Mouse (Mus musculus) monocyte, adult 5-6 weeks (primary cell): Measurements from ENCODE around the gene P2ry6. TPM values are rescaled to one million over a fixed set of nuclear protein-coding genes. Genes with fewer than 3 reads are reported as not detected.
A peak's percentile ranks its signal among the peaks of the same experiment; 100 is the strongest.

Experiments used
- ATAC-seq: fragments of 153-309, 156-312 bp; replicated peaks from 2 replicates; pipeline ENCODE4 v1.8.0; 2017; ENCODE audit warnings: mild to moderate bottlenecking; ENCODE audit not compliant: low TSS enrichment, insufficient number of reproducible peaks, severe bottlenecking, poor library complexity, low FRiP score
- total RNA-seq: library from RNA; stranded (forward); fragments of 200-1000, 200-491, 200-594 nt; gene quantifications from 3 replicates; pipeline ENCODE4 v1.2.3, GENCODE M21; 2017

P2ry6 gene
- total RNA-seq, 1 experiment from 2014 or later: 27.7 TPM

DNA sequence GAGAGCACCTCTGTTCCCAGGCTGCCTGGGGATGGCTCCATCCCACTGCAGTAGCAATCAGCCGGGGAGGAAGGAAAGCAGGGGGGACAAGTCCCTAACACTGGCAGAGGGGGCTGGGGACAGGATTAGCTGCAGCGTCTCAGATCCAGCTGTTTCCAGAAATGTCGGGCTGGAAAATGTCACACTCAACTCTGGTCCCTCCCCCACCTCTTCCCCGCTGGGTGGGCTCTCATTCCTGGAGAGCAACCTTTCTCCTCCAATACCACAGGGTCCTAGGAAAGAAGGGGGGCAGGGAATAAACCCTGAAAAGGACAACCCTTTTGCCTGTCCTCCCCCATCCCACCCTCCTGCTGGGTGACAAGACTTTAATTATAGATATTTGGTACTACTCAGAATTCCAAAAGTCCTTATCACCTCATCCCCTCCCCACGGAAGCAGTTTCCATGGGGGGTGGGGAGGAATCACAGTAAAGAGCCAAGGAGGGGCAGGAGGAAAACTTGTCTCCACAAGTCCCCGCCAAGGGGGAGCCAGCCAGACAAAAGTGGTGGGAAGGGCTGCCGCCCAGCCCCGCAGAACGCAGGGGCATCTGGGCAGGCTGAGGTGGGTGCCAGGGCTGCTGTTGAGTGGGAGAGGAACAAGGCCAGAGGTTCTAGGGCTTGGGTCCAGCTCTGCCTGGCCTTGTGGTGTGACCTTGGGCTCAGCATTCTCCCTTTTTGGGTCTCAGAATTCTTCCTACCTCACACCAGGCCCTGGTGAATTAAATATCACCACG, 49.6 kb downstream of the P2ry6 start:
- ATAC-seq: no peak

DNA sequence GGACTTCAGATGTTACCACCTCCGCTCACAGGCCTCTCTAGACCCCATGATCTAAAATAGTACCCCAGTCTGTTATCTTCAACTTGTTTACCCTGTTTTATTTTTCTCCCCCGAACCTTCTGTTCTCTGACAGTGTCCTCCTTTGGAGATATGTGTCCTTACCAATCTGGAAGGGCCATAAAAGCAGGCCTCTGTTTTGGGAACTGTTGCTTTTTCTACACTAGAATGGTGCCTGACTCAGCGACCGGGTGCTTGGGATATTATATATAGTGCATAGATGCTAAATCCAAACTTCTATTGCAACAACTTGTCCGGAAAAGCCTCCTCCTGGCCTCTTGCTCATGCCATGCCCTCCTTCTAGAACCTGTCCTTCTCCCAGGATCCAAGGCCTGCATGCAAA, 50.2 kb downstream of the P2ry6 start:
- no peak for ATAC-seq

DNA sequence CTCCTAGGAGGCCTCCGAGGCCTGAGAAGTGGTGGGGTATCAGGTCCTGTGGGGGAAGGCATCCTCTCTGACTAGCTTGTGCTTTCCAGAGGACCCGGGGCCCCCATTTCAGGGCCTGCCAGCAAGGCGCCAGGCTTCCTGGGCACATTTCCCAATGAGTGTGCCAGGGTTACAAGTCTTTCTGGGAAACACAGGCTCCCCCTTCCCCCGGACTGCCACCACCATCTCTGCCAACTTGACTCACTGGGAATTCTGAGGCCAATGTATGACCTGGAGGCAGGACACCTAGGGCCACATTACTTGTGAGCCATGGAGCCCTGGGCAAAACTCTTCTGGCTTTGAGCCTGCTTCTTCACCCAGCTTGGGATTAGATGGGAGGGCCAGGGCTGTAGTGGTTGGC, 51.5 kb downstream of the P2ry6 start:
- no peak for ATAC-seq

- no peak for ATAC-seq
Measured at GRCm38 (mm10) chr7:100921289-100921688, 53.2 kb downstream of the P2ry6 start.

- no peak for ATAC-seq
Measured at GRCm38 (mm10) chr7:100919809-100920107, 54.7 kb downstream of the P2ry6 start.

DNA sequence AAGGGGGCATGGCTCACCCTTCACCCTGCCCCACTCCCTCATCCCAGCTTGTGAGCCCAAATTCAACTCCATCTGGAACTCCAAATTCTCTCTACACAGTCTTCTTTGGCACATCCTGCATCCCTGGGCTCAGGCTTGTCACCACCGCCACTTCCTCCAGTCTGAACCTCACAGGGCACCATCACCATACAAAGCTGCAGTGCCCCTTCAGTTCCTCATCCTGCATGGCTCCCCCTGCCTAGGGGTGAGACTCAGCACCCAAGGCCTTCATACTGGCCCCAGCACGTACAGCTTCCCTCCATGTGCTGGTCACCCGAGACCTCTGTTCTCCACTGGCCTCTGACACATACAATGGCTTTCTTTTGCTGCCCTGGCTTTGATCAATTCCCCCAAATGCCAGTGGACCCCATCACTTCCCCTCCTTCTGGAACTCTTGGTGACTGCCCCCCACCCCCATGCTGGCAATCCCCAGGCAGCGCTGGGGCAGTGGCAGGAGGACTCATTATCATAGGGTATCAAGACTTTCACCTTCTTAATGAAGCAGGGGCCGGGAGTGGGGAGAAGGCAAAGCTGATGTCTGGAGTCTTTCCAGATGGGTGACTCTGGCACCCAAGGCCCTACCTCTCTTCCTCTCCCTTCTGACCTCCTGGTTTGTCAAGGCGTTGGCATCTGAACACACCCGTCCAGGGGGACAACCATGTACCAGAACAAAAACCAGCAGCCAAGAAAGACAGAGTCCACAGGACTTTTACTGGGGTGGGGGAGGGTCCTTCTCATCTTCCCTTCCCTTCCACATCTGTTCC, 55.2 kb downstream of the P2ry6 start:
- ATAC-seq: no peak

GRCm38 (mm10) chr7:100918176-100918575, 56.3 kb downstream of the P2ry6 start:
- no peak for ATAC-seq

DNA sequence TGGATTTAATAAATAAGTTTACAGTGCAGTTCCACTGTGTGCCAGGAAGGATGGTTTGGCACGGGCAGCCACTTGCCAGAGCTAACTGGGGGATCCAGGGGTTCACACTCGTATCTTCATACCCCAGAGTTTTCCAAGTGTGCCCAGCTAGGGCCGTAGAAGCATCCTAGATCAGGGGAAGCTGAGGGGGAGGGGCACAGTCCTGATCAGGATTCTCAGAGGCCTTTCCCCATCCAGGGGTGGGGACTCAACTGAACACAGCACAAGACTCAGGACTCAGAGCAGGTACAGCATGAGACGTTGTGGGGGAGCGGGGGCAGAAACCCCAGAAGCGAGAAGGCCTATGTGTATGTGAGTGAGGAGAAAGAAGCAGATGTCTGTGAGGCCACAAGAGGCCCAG, 56.7 kb downstream of the P2ry6 start:
- no peak for ATAC-seq

DNA sequence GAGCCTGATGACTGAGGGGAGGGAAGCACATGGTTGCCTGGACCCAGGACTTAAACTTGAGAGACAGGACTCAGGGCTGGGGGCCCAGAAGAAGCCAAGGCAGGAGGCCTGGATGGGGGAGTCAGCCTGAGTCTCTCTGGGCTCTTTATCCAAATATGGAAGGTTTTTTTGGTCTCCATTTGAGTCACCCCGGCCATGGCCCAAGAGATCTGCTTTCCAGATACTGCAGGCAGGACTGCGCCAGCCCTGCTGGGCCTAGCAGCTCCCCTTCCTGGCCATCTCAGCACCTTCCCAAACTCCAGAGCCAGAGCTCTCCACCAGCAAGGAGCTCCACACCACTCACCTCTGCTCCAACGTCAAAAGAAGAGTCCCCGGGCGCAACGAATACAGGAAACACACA, 57.9 kb downstream of the P2ry6 start:
- ATAC-seq: no peak

GRCm38 (mm10) chr7:100915204-100915603, 59.2 kb downstream of the P2ry6 start:
- ATAC-seq: no peak

GRCm38 (mm10) chr7:100911791-100912190, 62.7 kb downstream of the P2ry6 start:
- no peak for ATAC-seq

DNA sequence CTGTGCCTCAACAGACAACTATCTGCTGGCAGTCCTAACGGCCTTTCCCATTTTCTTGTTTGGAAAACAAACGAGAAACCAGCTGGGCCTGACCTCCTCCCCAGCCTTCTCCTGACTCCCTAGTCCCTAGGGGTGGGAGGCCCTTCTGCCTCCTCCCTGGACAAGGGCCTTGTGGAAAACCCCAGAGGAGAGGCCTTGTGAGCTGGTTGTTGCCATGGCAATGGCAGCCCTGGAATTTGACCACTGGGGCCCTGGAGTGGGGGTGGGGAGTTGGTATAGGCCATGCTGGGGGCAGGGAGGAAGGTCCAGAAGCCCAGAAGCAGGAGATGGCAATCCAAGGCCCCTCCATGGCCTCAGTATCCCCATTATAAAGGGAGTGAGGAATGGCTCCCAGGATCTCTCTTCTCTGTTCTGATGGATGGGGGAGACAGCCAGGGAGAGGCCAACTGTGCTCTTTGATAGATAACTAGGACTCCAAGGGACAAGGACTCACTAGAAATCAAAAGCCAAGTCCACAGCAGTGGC, 63.1 kb downstream of the P2ry6 start:
- no peak for ATAC-seq

GRCm38 (mm10) chr7:100908567-100908966, 65.9 kb downstream of the P2ry6 start:
- ATAC-seq: no peak

GRCm38 (mm10) chr7:100908061-100908460, 66.4 kb downstream of the P2ry6 start:
- ATAC-seq: no peak

GRCm38 (mm10) chr7:100907231-100907630, 67.2 kb downstream of the P2ry6 start:
- ATAC-seq: peak; percentile 71

DNA sequence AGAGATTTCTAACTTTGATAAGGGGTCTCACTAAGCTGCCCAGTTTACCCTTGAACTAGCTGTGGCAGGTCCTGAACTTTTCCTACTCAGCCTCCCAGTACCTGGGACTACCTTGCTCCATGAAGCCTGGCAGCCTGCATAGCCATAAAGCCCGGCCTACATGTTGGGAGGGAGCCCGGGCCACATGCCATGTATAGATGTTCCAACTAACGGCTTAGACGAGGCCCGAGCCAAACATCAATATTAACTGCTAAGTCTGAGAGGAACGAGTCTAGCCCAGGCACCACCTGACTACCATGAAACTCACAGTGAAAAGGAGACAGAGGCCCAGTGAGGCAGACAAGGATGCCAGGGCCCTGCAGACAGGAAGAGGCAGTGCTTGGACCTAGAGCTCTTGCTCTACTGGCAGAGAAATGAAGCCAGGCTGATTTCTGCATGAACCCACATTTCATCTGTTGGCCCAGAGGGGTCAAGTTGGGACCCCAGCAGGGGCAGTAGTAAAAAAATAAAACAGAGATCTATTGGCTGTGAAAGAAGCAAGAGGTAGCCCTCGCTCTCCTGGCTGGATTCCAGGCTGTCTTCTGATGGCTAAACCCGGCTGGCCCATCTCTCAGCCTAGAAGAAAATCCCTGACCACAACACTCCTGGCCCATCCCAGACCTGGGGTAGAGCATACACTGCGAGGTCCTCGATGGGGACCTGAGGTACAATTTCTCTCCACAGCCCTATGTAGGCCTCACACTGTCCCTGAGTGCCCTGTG, 68.2 kb downstream of the P2ry6 start:
- ATAC-seq: no peak

GRCm38 (mm10) chr7:100905037-100905436, 69.4 kb downstream of the P2ry6 start:
- no peak for ATAC-seq

- no peak for ATAC-seq
Measured at GRCm38 (mm10) chr7:100904612-100905011, 69.8 kb downstream of the P2ry6 start.

DNA sequence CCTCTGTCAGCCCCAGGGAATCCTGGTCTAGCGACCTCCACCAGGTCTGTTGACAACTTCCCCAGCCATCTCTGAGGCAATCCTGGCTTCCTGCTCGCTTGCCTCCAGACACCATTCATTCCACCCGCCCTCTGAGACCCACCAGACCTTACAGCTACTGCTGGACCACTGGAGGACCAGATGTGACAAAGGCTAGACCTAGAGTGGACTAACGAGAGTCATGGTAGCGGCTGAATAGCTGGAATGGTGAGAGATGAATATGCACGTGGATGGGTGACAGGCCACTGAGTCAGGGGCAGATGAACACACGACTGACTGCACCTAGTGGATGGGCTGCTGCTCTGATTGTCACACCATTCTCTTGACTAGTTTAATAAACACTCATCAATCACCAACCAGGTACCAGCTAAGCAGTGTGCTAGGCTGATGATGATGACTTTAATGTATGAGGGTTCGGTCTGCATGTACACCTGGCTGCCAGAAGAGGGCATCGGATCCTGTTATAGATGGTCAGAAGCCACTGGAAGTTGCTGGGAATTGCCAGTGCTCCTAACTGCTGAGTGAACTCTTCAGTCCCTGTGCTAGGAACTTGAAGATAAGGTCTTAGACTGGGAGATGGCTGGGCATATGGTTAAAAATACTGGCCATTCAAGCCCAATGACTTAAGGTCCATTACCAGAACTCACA, 71.9 kb downstream of the P2ry6 start:
- 0 out of 2 replicates have a peak, but pooled peaks have one; percentile 38 for ATAC-seq
